12 mouse cellular contexts compared by ENCODE assay signal in the genomic region with DNA sequence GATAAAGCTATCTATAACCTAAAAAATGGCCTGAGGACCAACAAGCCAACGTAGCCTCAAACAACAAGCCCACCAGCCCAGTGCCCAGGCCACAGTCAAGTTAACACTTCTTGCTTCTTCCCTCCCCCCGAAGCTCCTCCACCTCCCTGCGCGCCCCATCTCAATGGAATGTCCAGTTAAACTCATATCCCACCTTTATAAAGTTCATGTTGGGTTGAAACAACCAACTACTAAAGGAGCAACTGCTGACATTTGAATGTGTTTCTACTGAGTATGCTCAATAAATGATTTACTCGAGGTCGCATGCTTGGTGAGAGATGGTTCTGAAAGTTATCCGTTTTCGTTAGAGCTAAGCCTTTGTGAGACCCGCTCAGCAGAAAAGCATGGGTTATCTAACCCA. TPM values are rescaled to one million over a fixed set of nuclear protein-coding genes. Genes with fewer than 3 reads are reported as not detected.
A peak's percentile ranks its signal among the peaks of the same experiment; 100 is the strongest.
DNase-seq lines count a peak whose midpoint lies in the region; ATAC-seq and TF ChIP-seq lines count a peak whose summit lies in the region.
"Had no signal": no experiment of that assay in that cellular context is flagged by ENCODE, and none has a peak within 500 bp of the region (broad histone marks: within the 10 kb centered on the region; RNA-seq: fewer than 3 reads in every experiment).

No protein-coding gene starts in this region.

- no peak for ATAC-seq in heart, embryonic 16.5 days (replicated peaks; ENCODE audit: extremely low read depth, insufficient read depth, low FRiP score)
- ATAC-seq in midbrain, postnatal 0 days (ENCODE audit: low FRiP score): no peak

- TF ChIP-seq POLR2A in cerebellum, adult 2 months (IDR thresholded peaks at IDR 0.05; ENCODE audit: borderline replicate concordance, insufficient read depth, low read length): no peak

- no peak for DNase-seq in heart, adult 11 months
- DNase-seq in hindbrain, embryonic 10.5 days (ENCODE audit: low spot score): no peak
- DNase-seq in kidney, postnatal 25 days: peak; percentile 53 to 57
- DNase-seq in midbrain, postnatal 0 days (ENCODE audit: low spot score): no peak
- no peak for DNase-seq in thymus, postnatal 36 days
- DNase-seq in adrenal gland, postnatal 4 days (ENCODE audit: low spot score in 2 of 2): no peak
- no peak for DNase-seq in cerebellum, adult 2 months
- DNase-seq: adrenal gland, adult 8-10 months; right cerebral cortex, postnatal 14 days had no signal

- no peaks in the 10 kb centered on the region for H3K27me3 ChIP-seq in heart, embryonic 16.5 days (ENCODE audit: control insufficient read depth, insufficient read depth, low read length)
- H3K27me3 ChIP-seq in hindbrain, embryonic 10.5 days (ENCODE audit: insufficient read depth, poor library complexity, severe bottlenecking): no peaks in the 10 kb centered on the region
- H3K27me3 ChIP-seq in midbrain, postnatal 0 days (ENCODE audit: insufficient read depth, low read length): no peaks in the 10 kb centered on the region
- no peaks in the 10 kb centered on the region for H3K27me3 ChIP-seq in cerebellum, adult 2 months (ENCODE audit: control insufficient read depth, insufficient read depth, low read length)

- H3K9ac ChIP-seq in heart, embryonic 16.5 days (ENCODE audit: low read length): peak overlapping the region; percentile 94; the same call in 1 of the 2 replicates
- H3K9ac ChIP-seq in midbrain, postnatal 0 days (replicated peaks; ENCODE audit: low read length, poor library complexity, severe bottlenecking): no peak overlapping the region

- WGBS in heart, embryonic 16.5 days: 75% methylated on average over 9 of the region's 9 CpGs
- 79% methylated on average over 9 of the region's 9 CpGs for WGBS in hindbrain, embryonic 10.5 days
- 78% methylated on average over 9 of the region's 9 CpGs for WGBS in midbrain, postnatal 0 days
- WGBS in cerebellum, adult 2 months: 85% methylated on average over 9 of the region's 9 CpGs

- H3K4me2 ChIP-seq in heart, embryonic 16.5 days (ENCODE audit: low read depth, low read length): peak overlapping the region; percentile 78
- peak overlapping the region; percentile 51; the same call in 1 of the 2 replicates for H3K4me2 ChIP-seq in midbrain, postnatal 0 days (ENCODE audit: low read depth, low read length, poor library complexity, severe bottlenecking)

- peak overlapping the region; percentile 89 for H3K4me3 ChIP-seq in heart, embryonic 16.5 days (ENCODE audit: low read length)
- peak overlapping the region; percentile 96 for H3K4me3 ChIP-seq in hindbrain, embryonic 10.5 days
- no peak overlapping the region for H3K4me3 ChIP-seq in midbrain, postnatal 0 days (ENCODE audit: low read depth, low read length)
- no peak overlapping the region for H3K4me3 ChIP-seq in cerebellum, adult 2 months (replicated peaks; ENCODE audit: insufficient read depth, low read depth, low read length)

- no peaks in the 10 kb centered on the region for H3K36me3 ChIP-seq in heart, embryonic 16.5 days (ENCODE audit: control insufficient read depth, insufficient read depth)
- 0 out of 2 replicates have a peak, but pooled peaks cover 7% of the 10 kb centered on the region for H3K36me3 ChIP-seq in hindbrain, embryonic 10.5 days
- H3K36me3 ChIP-seq in midbrain, postnatal 0 days (ENCODE audit: insufficient read depth, low read length): no peaks in the 10 kb centered on the region

- H3K9me3 ChIP-seq in heart, embryonic 16.5 days (replicated peaks; ENCODE audit: control insufficient read depth, low read length): 0 out of 2 replicates have a peak, but pooled peaks cover 3% of the 10 kb centered on the region
- no peaks in the 10 kb centered on the region for H3K9me3 ChIP-seq in hindbrain, embryonic 10.5 days
- H3K9me3 ChIP-seq in midbrain, postnatal 0 days (ENCODE audit: low read length): no peaks in the 10 kb centered on the region

- TF ChIP-seq CTCF in midbrain, postnatal 0 days (IDR thresholded peaks at IDR 0.05): no peak
- TF ChIP-seq CTCF in cerebellum, adult 2 months (IDR thresholded peaks at IDR 0.05; ENCODE audit: borderline replicate concordance, insufficient read depth, low read depth, low read length): no peak

- no peak overlapping the region for H3K27ac ChIP-seq in heart, embryonic 16.5 days (ENCODE audit: low read length)
- H3K27ac ChIP-seq in hindbrain, embryonic 10.5 days: no peak overlapping the region
- H3K27ac ChIP-seq in midbrain, postnatal 0 days (ENCODE audit: low read depth, low read length): no peak overlapping the region
- no peak overlapping the region for H3K27ac ChIP-seq in cerebellum, adult 2 months (ENCODE audit: insufficient read depth, low read length)

- H3K4me1 ChIP-seq in heart, embryonic 16.5 days (ENCODE audit: control insufficient read depth, insufficient read depth, low read length): peaks cover 20% of the 10 kb centered on the region
- H3K4me1 ChIP-seq in hindbrain, embryonic 10.5 days (replicated peaks): peaks cover 25% of the 10 kb centered on the region
- H3K4me1 ChIP-seq in midbrain, postnatal 0 days (ENCODE audit: insufficient read depth, low read length): peaks cover 2% of the 10 kb centered on the region; the same call in 1 of the 2 replicates
- H3K4me1 ChIP-seq in cerebellum, adult 2 months (ENCODE audit: control insufficient read depth, insufficient read depth, low read length): peaks cover 5% of the 10 kb centered on the region

RNA-seq across cellular contexts. Expression of gene Rab3ip, which starts 2.2 kb away (rescaled TPM):
- polyA plus RNA-seq in heart, embryonic 16.5 days (2015; fragmentation: Nextera tagmentation; extraction: Ambion mirVana): 76.2 and 77.2 TPM in 2 replicates
- 45.0 TPM in 2 replicates for polyA plus RNA-seq in hindbrain, embryonic 10.5 days (2016; fragmentation: Nextera tagmentation; extraction: Ambion mirVana)
- total RNA-seq in midbrain, postnatal 0 days (2014; rRNA removed): 99.8 and 142 TPM in 2 replicates
- 34.4 and 34.6 TPM in 2 replicates for polyA plus RNA-seq in midbrain, postnatal 0 days (2015; fragmentation: Nextera tagmentation; extraction: Ambion mirVana)
- 10 to 100 TPM; 37.1 to 53.9 TPM for total RNA-seq in adrenal gland, postnatal 4 days (2021)
- 45.8 and 46.5 TPM in 2 replicates for polyA plus RNA-seq in cerebellum, adult 2 months (2012; rRNA removed)

RNA-seq across cellular contexts. Expression of gene Gm10271, which starts 24.0 kb away (rescaled TPM):
- polyA plus RNA-seq in heart, embryonic 16.5 days (2015; fragmentation: Nextera tagmentation; extraction: Ambion mirVana): not detected in 2 replicates
- polyA plus RNA-seq in hindbrain, embryonic 10.5 days (2016; fragmentation: Nextera tagmentation; extraction: Ambion mirVana): not detected in 2 replicates
- total RNA-seq in midbrain, postnatal 0 days (2014; rRNA removed): not detected in 2 replicates
- polyA plus RNA-seq in midbrain, postnatal 0 days (2015; fragmentation: Nextera tagmentation; extraction: Ambion mirVana): not detected in 2 replicates
- not detected for total RNA-seq in adrenal gland, postnatal 4 days (2021)
- polyA plus RNA-seq in cerebellum, adult 2 months (2012; rRNA removed): not detected in 2 replicates
- total RNA-seq: adrenal gland, adult 8-10 months; left cerebral cortex, postnatal 10 days had no signal
- polyA plus RNA-seq: erythroblast, embryonic 14.5 days had no signal

RNA-seq across cellular contexts. Expression of gene Best3, which starts 37.7 kb away (rescaled TPM):
- polyA plus RNA-seq in heart, embryonic 16.5 days (2015; fragmentation: Nextera tagmentation; extraction: Ambion mirVana): 0.79 and 0.83 TPM in 2 replicates
- polyA plus RNA-seq in hindbrain, embryonic 10.5 days (2016; fragmentation: Nextera tagmentation; extraction: Ambion mirVana): 0.11 TPM in 1 of 2 replicates, not detected in the other
- 0.27 TPM in 1 of 2 replicates, not detected in the other for total RNA-seq in midbrain, postnatal 0 days (2014; rRNA removed)
- polyA plus RNA-seq in midbrain, postnatal 0 days (2015; fragmentation: Nextera tagmentation; extraction: Ambion mirVana): 0.11 and 0.13 TPM in 2 replicates
- total RNA-seq in adrenal gland, postnatal 4 days (2021): under 1 TPM; 0.56 to 0.81 TPM
- 0.16 and 0.21 TPM in 2 replicates for polyA plus RNA-seq in cerebellum, adult 2 months (2012; rRNA removed)
- polyA plus RNA-seq: erythroblast, embryonic 14.5 days had no signal

RNA-seq across cellular contexts. Expression of gene Myrfl, which starts 51.7 kb away (rescaled TPM):
- polyA plus RNA-seq in heart, embryonic 16.5 days (2015; fragmentation: Nextera tagmentation; extraction: Ambion mirVana): 0.24 and 0.55 TPM in 2 replicates
- polyA plus RNA-seq in hindbrain, embryonic 10.5 days (2016; fragmentation: Nextera tagmentation; extraction: Ambion mirVana): 0.11 and 0.18 TPM in 2 replicates
- total RNA-seq in midbrain, postnatal 0 days (2014; rRNA removed): 0.11 TPM in 1 of 2 replicates, not detected in the other
- 0.09 TPM in 2 replicates for polyA plus RNA-seq in midbrain, postnatal 0 days (2015; fragmentation: Nextera tagmentation; extraction: Ambion mirVana)
- under 1 TPM; 0.17 to 0.37 TPM for total RNA-seq in adrenal gland, postnatal 4 days (2021)
- 0.10 and 0.17 TPM in 2 replicates for polyA plus RNA-seq in cerebellum, adult 2 months (2012; rRNA removed)
- polyA plus RNA-seq: erythroblast, embryonic 14.5 days had no signal

Comparison
In these comparisons a context has a peak if more than half of its experiments do, and no peak if none do; other contexts are left out.
1. H3K4me3 ChIP-seq: peak in heart, embryonic 16.5 days (single experiment) and hindbrain, embryonic 10.5 days (single experiment); none in midbrain, postnatal 0 days (single experiment) and cerebellum, adult 2 months (single experiment).
2. DNase-seq: peak in kidney, postnatal 25 days (2 of 2); none in heart, adult 11 months (single experiment), hindbrain, embryonic 10.5 days (single experiment), midbrain, postnatal 0 days (single experiment), thymus, postnatal 36 days (0 of 2), adrenal gland, postnatal 4 days (0 of 2) and cerebellum, adult 2 months (0 of 2).